Mouse (Mus musculus) B cell, adult 2 months (primary cell): ENCODE results near the gene Batf.
A peak's percentile ranks its signal among the peaks of the same experiment; 100 is the strongest.

ENCODE experiments used
- DNase-seq, 2 experiments: peaks; one replicate each; pipeline ENCODE4 v3.0.0; 2022

The Batf gene

GRCm38 (mm10) chr12:85728181-85728580, 41.7 kb downstream of the Batf start:
- no peak for DNase-seq

GRCm38 (mm10) chr12:85729022-85729944, 42.8 kb downstream of the Batf start:
- peak; percentile 73 to 76 for DNase-seq

GRCm38 (mm10) chr12:85729945-85730290, 43.4 kb downstream of the Batf start:
- DNase-seq = no peak

- DNase-seq = no peak
Observed at GRCm38 (mm10) chr12:85736203-85736602, 49.7 kb downstream of the Batf start.

- no peak for DNase-seq
Observed at GRCm38 (mm10) chr12:85736960-85737359, 50.5 kb downstream of the Batf start.

- DNase-seq = peak; percentile 45 to 48
Observed at GRCm38 (mm10) chr12:85745827-85746695, 59.6 kb downstream of the Batf start, which contains the start of gene Flvcr2. Gene Flvcr2, plus strand, starts transcription at chr12:85746539.

- no peak for DNase-seq
Observed at GRCm38 (mm10) chr12:85746696-85747219, 60.3 kb downstream of the Batf start.

GRCm38 (mm10) chr12:85747343-85747742, 60.9 kb downstream of the Batf start:
- DNase-seq = no peak

- DNase-seq = no peak
Observed at GRCm38 (mm10) chr12:85749861-85750260, 63.4 kb downstream of the Batf start.

GRCm38 (mm10) chr12:85752116-85752515, 65.6 kb downstream of the Batf start:
- no peak for DNase-seq

- no peak for DNase-seq
Observed at GRCm38 (mm10) chr12:85753223-85753622, 66.8 kb downstream of the Batf start.

- no peak for DNase-seq
Observed at GRCm38 (mm10) chr12:85754611-85755265, 68.3 kb downstream of the Batf start.

- DNase-seq = no peak
Observed at GRCm38 (mm10) chr12:85756455-85756854, 70.0 kb downstream of the Batf start.

GRCm38 (mm10) chr12:85757074-85757473, 70.6 kb downstream of the Batf start:
- DNase-seq = no peak
